Mouse (Mus musculus): ENCODE results near the gene Gm21094. TPM values are rescaled to one million over a fixed set of nuclear protein-coding genes. Genes with fewer than 3 reads are reported as not detected.
"Not testable (repeated sequence)": the region's sequence is repeated elsewhere in the genome, so short reads cannot be mapped to it uniquely, and the experiment has no call there.

Gm21094 gene
- total RNA-seq (2012; rRNA removed) = not detected in 2 replicates
- total RNA-seq (2014; rRNA removed) = not detected in 2 replicates
- polyA plus RNA-seq (2012; ENCODE audit: insufficient read length, low read depth) = not detected in 2 replicates

- H3K9me3 ChIP-seq (replicated peaks; ENCODE audit: low read length); H3K27me3 ChIP-seq (replicated peaks); H3K9ac ChIP-seq (ENCODE audit: insufficient read depth, low read depth); DNase-seq (ENCODE audit: extremely low read depth); H3K36me3 ChIP-seq (replicated peaks in 1 of 2; ENCODE audit: control insufficient read depth in 1 of 2, insufficient read depth in 1 of 2, low read length in 1 of 2); dilution Hi-C loops (cut with MboI; ENCODE audit: extremely low pct_ligation_motif_present, extremely low pct_unique_long_range_greater_than_20kb, low sequenced_read_pairs); in situ Hi-C loops (cut with MboI; ENCODE audit: low pct_ligation_motif_present, low pct_unique_long_range_greater_than_20kb, low sequenced_read_pairs); H3K4me1 ChIP-seq (ENCODE audit: control insufficient read depth in 1 of 2, insufficient read depth in 2 of 2); H3K4me3 ChIP-seq (replicated peaks in 1 of 3; ENCODE audit: low read depth in 2 of 3, low read length in 2 of 3, poor library complexity in 1 of 3); H3K27ac ChIP-seq (ENCODE audit: insufficient read depth, low read depth); H3K79me2 ChIP-seq (replicated peaks; ENCODE audit: control insufficient read depth, extremely low read depth, insufficient read depth, poor library complexity, severe bottlenecking); H3K4me2 ChIP-seq (ENCODE audit: insufficient read depth, low read depth, poor library complexity, severe bottlenecking): not testable (repeated sequence)
Observed at GRCm38 (mm10) chrY:32620343-32620742, at the start of gene Gm21094. TSS of gene Gm21094 (minus strand) at chrY:32620443.
